Mouse (Mus musculus) kidney, embryonic 14.5 days (tissue): ENCODE results near the gene Zfp750. TPM values are rescaled to one million over a fixed set of nuclear protein-coding genes. Genes with fewer than 3 reads are reported as not detected.

Source experiments
- ATAC-seq: fragments of 200-750 bp; cut with Nextera tagmentation; 2 replicates; pipeline ENCODE4 v1.8.0; 2017; ENCODE audit warnings: moderate number of reproducible peaks, mild to moderate bottlenecking, moderate TSS enrichment, moderate library complexity; ENCODE audit not compliant: low FRiP score, low TSS enrichment
- H3K27ac ChIP-seq: fragments of 300-500 bp; sonication (generic); 2 replicates; pipeline ENCODE4 v1.5.1; 2014; ENCODE audit warnings: low read depth, mild to moderate bottlenecking, low read length, moderate library complexity, mixed read lengths
- H3K27me3 ChIP-seq: fragments of 300-500 bp; sonication (generic); 2 replicates; pipeline ENCODE4 v1.6.1; 2014; ENCODE audit warnings: mild to moderate bottlenecking, low read length; ENCODE audit not compliant: control insufficient read depth, insufficient read depth
- H3K36me3 ChIP-seq: fragments of 300-500 bp; sonication (generic); 2 replicates; pipeline ENCODE4 v1.6.1; 2014; ENCODE audit warnings: low read length, mixed read lengths; ENCODE audit not compliant: control insufficient read depth, insufficient read depth
- H3K4me1 ChIP-seq: fragments of 300-500 bp; sonication (generic); 2 replicates; pipeline ENCODE4 v1.6.1; 2014; ENCODE audit warnings: low read length, mixed read lengths; ENCODE audit not compliant: control insufficient read depth, insufficient read depth
- H3K4me2 ChIP-seq: fragments of 300-500 bp; sonication (generic); replicated peaks from 2 replicates; pipeline ENCODE4 v1.6.1; 2014; ENCODE audit warnings: low read depth, mild to moderate bottlenecking, low read length
- H3K4me3 ChIP-seq: fragments of 300-500 bp; sonication (generic); 2 replicates; pipeline ENCODE4 v1.5.1; 2014; ENCODE audit warnings: mild to moderate bottlenecking, low read length
- H3K9ac ChIP-seq: fragments of 300-500 bp; sonication (generic); 2 replicates; pipeline ENCODE4 v1.6.1; 2014; ENCODE audit warnings: low read depth, mild to moderate bottlenecking, low read length, moderate library complexity
- H3K9me3 ChIP-seq: fragments of 300-500 bp; sonication (generic); 2 replicates; pipeline ENCODE4 v1.6.1; 2016; ENCODE audit warnings: low read length; ENCODE audit not compliant: control insufficient read depth
- WGBS: fragments of 180-500 bp; shearing (Covaris S2); extraction: QIAGEN DNeasy Blood & Tissue Kit; methylation state at CpG from one replicate; pipeline ENCODE4 v1.1.7; 2014; 5-methylcytosine and 5-hydroxymethylcytosine counted together
- polyA plus RNA-seq: library from polyadenylated mRNA; unstranded; fragments of >200 nt; fragmentation: Nextera tagmentation; extraction: Ambion mirVana; gene quantifications from 2 replicates; pipeline ENCODE4 v1.2.1, GENCODE M21; 2014

Gene Zfp750
- polyA plus RNA-seq, 1 experiment from 2014 or later = 0.47 TPM

DNA sequence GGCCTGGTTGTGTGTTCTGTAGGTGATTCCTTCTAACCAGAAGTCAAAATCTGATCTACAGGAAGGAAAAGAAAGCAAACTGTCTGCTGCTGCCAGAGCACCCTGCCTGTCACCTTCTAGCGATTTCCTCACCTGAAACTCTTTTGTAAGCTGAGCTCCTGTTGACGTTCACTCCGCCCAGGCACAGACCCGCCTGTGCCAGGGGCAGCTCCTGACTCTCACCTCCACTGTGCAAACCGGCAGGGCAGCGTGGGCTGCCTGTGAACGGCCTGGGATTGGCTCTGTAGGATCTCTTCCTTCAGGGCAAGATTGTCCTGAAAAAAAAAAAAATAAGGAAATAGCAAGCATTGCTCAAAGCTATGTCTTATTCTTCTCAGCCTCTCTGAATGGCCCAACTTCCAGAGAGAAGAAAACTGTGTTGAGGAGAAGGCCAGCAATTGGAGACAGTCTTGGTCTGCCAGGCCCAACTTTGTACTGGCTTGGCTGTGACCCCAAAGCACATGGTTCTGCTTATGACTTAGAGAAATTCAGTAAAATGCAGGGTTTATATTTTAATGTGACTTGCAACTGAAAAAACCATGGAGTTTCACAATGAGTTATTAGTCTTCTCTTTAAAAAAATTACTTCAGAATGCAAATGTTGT lies 25.7 kb upstream of the Zfp750 start:
- WGBS = 60% methylated on average over 7 of the region's 7 CpGs
- H3K4me1 ChIP-seq = peaks cover 14% of the 10 kb centered on the region; the same call in 1 of the 2 replicates
- no peaks in the 10 kb centered on the region for H3K9me3 ChIP-seq
- no peak overlapping the region for H3K4me3 ChIP-seq
- H3K36me3 ChIP-seq = no peaks in the 10 kb centered on the region
- no peak for ATAC-seq
- no peak overlapping the region for H3K4me2 ChIP-seq
- no peaks in the 10 kb centered on the region for H3K27me3 ChIP-seq
- H3K9ac ChIP-seq = no peak overlapping the region
- no peak overlapping the region for H3K27ac ChIP-seq

DNA sequence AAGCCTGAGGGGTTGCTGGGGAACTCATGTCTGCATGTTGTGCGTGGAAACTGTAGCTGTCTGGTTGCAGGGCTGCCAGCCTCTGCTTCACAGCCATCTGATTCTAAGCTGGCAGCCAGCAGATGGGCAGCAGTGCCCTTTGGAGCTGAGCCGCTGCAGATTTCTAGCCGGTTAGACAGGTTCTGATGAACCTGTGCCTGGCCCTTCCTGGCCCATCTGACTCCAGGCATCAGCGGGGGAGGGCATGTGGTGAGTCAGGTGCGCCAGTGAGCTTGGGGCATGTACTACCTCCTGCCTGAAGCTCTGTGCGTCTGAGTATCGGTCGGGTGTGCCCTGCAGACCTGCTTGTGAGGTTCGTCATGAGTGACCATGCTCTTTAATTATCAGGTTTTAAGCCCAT lies 24.8 kb upstream of the Zfp750 start:
- 83% methylated on average over 9 of the region's 9 CpGs for WGBS
- Histone ChIP-seq H3K9ac (no peak overlapping the region; the same call in 1 of the 2 replicates), H3K9me3 (no peaks in the 10 kb centered on the region), H3K27ac (peak overlapping the region; percentile 55; the same call in 1 of the 2 replicates), H3K27me3 (no peaks in the 10 kb centered on the region), H3K4me1 (peaks cover 5% of the 10 kb centered on the region; the same call in 1 of the 2 replicates), H3K36me3 (no peaks in the 10 kb centered on the region), H3K4me2 (no peak overlapping the region), H3K4me3 (no peak overlapping the region)
- ATAC-seq = peak; percentile 66

DNA sequence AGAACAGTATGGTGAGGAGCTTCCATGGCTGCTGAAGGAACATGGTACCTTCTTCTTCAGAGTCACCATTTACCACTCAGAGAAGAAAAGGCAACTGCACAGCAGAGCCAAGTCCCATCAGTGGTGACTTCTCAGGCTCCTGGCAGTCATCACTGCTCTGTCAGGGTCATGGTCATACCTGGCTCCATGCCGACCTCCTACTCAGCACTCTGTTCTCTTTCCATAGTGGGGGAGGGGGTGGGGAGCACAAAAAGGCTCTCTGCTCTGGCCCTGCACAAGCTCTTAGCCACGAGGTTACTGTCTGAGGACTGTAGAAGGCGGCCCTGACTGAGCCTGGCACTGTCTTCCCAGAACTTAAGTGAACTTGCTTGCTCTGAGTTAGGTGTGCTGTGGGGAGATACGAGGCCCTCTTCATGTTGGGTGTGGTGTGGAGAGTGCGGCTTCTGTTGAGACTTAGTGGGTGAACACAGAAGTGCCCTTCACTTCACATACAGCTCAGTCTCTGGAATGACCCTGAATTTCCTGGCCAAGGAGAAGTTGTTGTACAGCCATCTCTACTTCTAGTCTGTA lies 24.2 kb upstream of the Zfp750 start:
- no peak overlapping the region for H3K4me3 ChIP-seq
- H3K27ac ChIP-seq = peak overlapping the region; percentile 55; the same call in 1 of the 2 replicates
- no peaks in the 10 kb centered on the region for H3K27me3 ChIP-seq
- H3K9ac ChIP-seq = no peak overlapping the region; the same call in 1 of the 2 replicates
- no peaks in the 10 kb centered on the region for H3K9me3 ChIP-seq
- H3K4me2 ChIP-seq = no peak overlapping the region
- whole genome bisulfite sequencing = 78% methylated on average over 5 of the region's 5 CpGs
- H3K36me3 ChIP-seq = no peaks in the 10 kb centered on the region
- peaks cover 4% of the 10 kb centered on the region; the same call in 1 of the 2 replicates for H3K4me1 ChIP-seq
- ATAC-seq = no peak

DNA sequence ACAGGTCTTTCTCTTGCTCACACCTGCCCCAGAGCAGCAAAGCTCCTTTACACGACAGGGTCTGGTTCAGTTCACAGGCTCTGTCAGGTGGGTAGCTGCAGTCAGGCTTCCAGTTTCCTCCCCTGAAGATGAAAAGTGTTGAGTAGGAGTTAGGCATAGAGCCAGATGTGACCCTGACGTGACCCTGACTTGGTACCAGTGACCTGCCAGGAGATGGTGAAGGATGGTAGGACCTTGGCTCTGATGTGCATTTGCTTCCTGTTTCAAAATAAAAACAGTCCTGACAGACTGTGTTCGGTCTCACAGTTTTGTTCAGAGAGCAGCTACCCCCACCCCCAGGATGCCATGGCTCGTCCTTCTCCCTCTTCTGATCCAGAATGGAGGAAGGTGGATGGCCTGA lies 23.3 kb upstream of the Zfp750 start:
- Histone ChIP-seq H3K4me3 (no peak overlapping the region), H3K27ac (no peak overlapping the region), H3K36me3 (no peaks in the 10 kb centered on the region), H3K9me3 (no peaks in the 10 kb centered on the region), H3K27me3 (no peaks in the 10 kb centered on the region), H3K4me2 (no peak overlapping the region), H3K9ac (no peak overlapping the region), H3K4me1 (peaks cover 4% of the 10 kb centered on the region; the same call in 1 of the 2 replicates)
- WGBS = 75% methylated on average over 4 of the region's 4 CpGs
- no peak for ATAC-seq

DNA sequence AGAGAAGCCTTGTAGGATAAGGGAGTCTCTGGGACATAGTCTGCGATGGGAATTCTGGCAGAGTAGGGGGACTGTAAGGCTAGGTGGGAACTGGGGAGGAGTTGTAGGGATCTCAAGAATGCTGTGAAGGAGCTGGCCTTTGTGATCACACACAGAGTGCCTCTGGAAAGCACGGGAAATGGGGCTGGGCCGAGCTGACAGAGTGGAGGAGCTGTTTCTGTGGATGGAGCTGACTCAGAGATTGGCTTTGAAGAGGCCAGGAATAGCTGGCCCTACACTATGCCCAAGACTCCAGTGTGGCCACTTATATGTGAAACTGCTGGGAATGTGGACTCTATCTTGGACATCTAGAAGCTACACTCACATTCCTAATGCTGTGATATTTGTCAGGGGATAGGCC lies 17.4 kb upstream of the Zfp750 start:
- H3K4me3 ChIP-seq = no peak overlapping the region
- H3K27ac ChIP-seq = no peak overlapping the region
- no peaks in the 10 kb centered on the region for H3K9me3 ChIP-seq
- H3K9ac ChIP-seq = no peak overlapping the region
- no peaks in the 10 kb centered on the region for H3K27me3 ChIP-seq
- H3K36me3 ChIP-seq = no peaks in the 10 kb centered on the region
- WGBS = 42% methylated on average over 3 of the region's 3 CpGs
- H3K4me1 ChIP-seq = no peaks in the 10 kb centered on the region
- ATAC-seq = no peak
- no peak overlapping the region for H3K4me2 ChIP-seq

DNA sequence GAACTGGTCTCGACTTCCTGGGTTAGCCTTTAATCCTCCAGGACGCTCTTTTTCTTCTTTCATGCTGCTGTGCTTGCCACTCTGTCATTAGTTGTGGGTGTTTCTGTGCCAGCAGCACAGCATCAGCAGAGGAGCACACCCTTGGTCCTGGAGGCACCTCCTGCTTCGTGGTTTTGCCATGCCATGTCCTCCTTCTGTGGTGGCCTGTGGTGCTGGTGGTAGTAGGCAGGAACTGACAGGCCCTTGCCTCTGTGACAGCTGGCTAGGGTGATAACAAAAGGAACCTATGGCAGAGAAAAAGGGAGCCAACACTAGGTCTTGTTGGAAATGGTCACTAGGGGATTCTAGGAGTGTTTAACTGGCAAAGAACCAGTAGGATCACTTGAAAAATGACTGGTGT lies 10.6 kb upstream of the Zfp750 start:
- Histone ChIP-seq H3K36me3 (no peaks in the 10 kb centered on the region), H3K27ac (no peak overlapping the region), H3K9ac (no peak overlapping the region), H3K4me2 (no peak overlapping the region), H3K4me1 (no peaks in the 10 kb centered on the region), H3K4me3 (no peak overlapping the region), H3K9me3 (no peaks in the 10 kb centered on the region), H3K27me3 (no peaks in the 10 kb centered on the region)
- ATAC-seq = no peak
- 92% methylated on average over 3 of the region's 3 CpGs for WGBS

DNA sequence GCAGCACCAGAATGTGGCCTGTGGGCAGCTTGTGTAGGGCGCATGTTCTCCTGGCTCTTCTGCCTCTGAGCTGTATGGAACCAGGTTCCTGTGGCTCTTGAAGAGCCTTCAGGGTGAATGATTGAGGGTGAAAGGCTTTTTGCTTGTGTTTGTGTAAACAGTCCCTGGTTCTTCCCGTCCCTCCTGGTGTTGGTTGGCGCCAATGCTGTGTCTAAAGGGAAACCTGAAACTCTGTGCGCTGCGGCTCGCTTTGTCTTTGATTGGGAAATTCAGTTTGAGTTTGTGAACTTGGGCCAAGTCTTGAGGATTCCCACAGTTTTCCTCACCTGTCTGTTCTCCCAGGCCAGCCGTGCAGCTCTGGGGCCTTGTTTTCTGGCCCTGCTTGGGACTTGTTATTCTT lies 5.1 kb upstream of the Zfp750 start:
- Histone ChIP-seq H3K9ac (no peak overlapping the region), H3K4me3 (no peak overlapping the region), H3K4me1 (peaks cover 5% of the 10 kb centered on the region; the same call in 1 of the 2 replicates), H3K27ac (no peak overlapping the region), H3K36me3 (no peaks in the 10 kb centered on the region), H3K9me3 (no peaks in the 10 kb centered on the region), H3K27me3 (no peaks in the 10 kb centered on the region), H3K4me2 (no peak overlapping the region)
- WGBS = 86% methylated on average over 7 of the region's 7 CpGs
- ATAC-seq = no peak

DNA sequence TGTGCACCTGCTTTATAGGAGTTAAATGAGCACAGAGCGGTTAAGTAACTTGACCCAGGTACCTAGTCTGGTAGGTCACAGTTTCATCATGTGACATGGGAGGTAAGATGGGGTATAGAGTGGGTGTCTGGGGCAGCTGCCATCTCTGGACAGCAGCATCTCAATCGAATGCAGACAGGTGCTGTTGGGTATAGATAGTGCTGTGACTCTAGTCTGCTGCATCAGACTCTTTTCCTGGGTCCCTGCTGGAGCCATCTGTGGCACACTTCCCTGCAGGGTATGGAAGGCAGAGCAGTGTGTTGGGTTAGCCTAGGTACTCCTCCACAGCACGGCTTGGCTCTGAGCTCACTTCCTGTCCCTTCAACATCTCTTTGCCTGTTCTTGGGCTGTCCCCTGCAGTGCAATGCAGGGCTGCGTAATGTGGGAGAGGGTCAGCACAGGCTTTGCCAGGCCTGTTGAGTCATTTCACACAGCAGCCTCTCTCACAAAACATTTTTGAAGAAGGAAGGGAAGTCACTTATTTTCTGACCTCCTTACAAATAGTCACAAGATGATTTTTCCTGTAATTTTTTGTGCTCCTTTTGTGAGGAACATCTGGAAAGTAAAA lies 3.1 kb upstream of the Zfp750 start:
- Histone ChIP-seq H3K36me3 (no peaks in the 10 kb centered on the region), H3K9ac (no peak overlapping the region), H3K27me3 (no peaks in the 10 kb centered on the region), H3K4me3 (no peak overlapping the region), H3K4me1 (peaks cover 7% of the 10 kb centered on the region; the same call in 1 of the 2 replicates), H3K4me2 (no peak overlapping the region), H3K27ac (no peak overlapping the region), H3K9me3 (no peaks in the 10 kb centered on the region)
- no peak for ATAC-seq
- WGBS = 76% methylated on average over 4 of the region's 4 CpGs

DNA sequence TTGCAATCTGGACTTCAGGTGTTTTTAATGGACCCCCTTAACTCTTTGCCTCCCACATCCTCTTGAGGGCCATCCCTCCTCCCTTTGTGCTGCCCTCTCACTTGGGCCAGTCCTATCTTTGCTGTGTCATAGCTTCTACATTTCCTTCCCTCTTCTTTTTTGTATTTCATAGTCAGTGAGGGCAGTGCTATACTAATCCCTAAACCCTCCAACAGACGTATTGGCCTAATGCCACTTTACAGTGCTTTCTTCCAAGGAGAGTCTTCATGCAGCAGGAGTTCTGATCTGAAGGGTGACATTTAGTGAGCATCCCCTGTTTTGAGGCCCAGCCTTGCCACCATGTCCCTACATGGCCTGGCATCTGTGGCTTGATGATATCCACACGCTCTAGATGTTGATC lies 1.6 kb upstream of the Zfp750 start:
- Histone ChIP-seq H3K36me3 (no peaks in the 10 kb centered on the region), H3K9me3 (no peaks in the 10 kb centered on the region), H3K4me2 (no peak overlapping the region), H3K4me3 (no peak overlapping the region), H3K27me3 (no peaks in the 10 kb centered on the region), H3K4me1 (peaks cover 7% of the 10 kb centered on the region; the same call in 1 of the 2 replicates), H3K27ac (no peak overlapping the region), H3K9ac (no peak overlapping the region)
- ATAC-seq = no peak
- 86% methylated on average over 2 of the region's 2 CpGs for WGBS
